Mouse (Mus musculus) right cerebral cortex, adult 2 months (tissue): ENCODE results near the gene Mefv.
"Not testable (repeated sequence)": the region's sequence is repeated elsewhere in the genome, so short reads cannot be mapped to it uniquely, and the experiment has no call there.

ENCODE experiments used
- DNase-seq, 2 experiments: peaks; one replicate each; pipeline ENCODE4 v3.0.0; 2021 to 2022; ENCODE audit warnings: low spot score in 2 of 2

The Mefv gene

GRCm38 (mm10) chr16:3717980-3718379, at the start of gene Mefv:
Gene Mefv (minus strand): TSS chr16:3718097.
- no peak for DNase-seq

GRCm38 (mm10) chr16:3748976-3749375, 31.1 kb upstream of the Mefv start:
- no peak for DNase-seq

- no peak for DNase-seq
Observed at GRCm38 (mm10) chr16:3745656-3746055, 27.8 kb upstream of the Mefv start.

- peak in 1 of 2 experiments; percentile 4 for DNase-seq
Observed at GRCm38 (mm10) chr16:3744186-3744700, 26.3 kb upstream of the Mefv start.

GRCm38 (mm10) chr16:3743503-3744185, 25.7 kb upstream of the Mefv start, which contains the start of gene Zfp263:
Gene Zfp263 (plus strand): TSS chr16:3744093.
- peak; percentile 93 to 97 for DNase-seq

- DNase-seq = no peak
Observed at GRCm38 (mm10) chr16:3742466-3742865, 24.6 kb upstream of the Mefv start.

GRCm38 (mm10) chr16:3733198-3733732, 15.4 kb upstream of the Mefv start:
- DNase-seq = no peak

- DNase-seq = no peak
Observed at GRCm38 (mm10) chr16:3732612-3733011, 14.7 kb upstream of the Mefv start.

GRCm38 (mm10) chr16:3727980-3728720, 10.3 kb upstream of the Mefv start:
- no peak for DNase-seq

- DNase-seq = no peak
Observed at GRCm38 (mm10) chr16:3723231-3723630, 5.3 kb upstream of the Mefv start.

- no peak for DNase-seq
Observed at GRCm38 (mm10) chr16:3714731-3715130, 3.2 kb downstream of the Mefv start.

- DNase-seq = no peak
Observed at GRCm38 (mm10) chr16:3706680-3707079, 11.2 kb downstream of the Mefv start.

- DNase-seq = no peak
Observed at GRCm38 (mm10) chr16:3700893-3701292, 17.0 kb downstream of the Mefv start.

GRCm38 (mm10) chr16:3699281-3699680, 18.6 kb downstream of the Mefv start:
- no peak for DNase-seq

- DNase-seq = not testable (repeated sequence)
Observed at GRCm38 (mm10) chr16:3689608-3690007, 28.3 kb downstream of the Mefv start.
